Mouse (Mus musculus): ENCODE results near the gene Rbfox1. TPM values are rescaled to one million over a fixed set of nuclear protein-coding genes. Genes with fewer than 3 reads are reported as not detected.

Gene Rbfox1
- polyA plus RNA-seq, 1 experiment: not detected

GRCm38 (mm10) chr16:6031280-6031679 is 146.1 kb downstream of the Rbfox1 start:
- no peak for TF ChIP-seq CTCF (IDR thresholded peaks at IDR 0.05; ENCODE audit: low read depth, low read length)
- no peak for TF ChIP-seq POLR2A (IDR thresholded peaks at IDR 0.05; ENCODE audit: borderline replicate concordance, low read depth, low read length)
- Histone ChIP-seq H3K27ac (ENCODE audit: insufficient read depth, low read depth, low read length) (no peak overlapping the region), H3K4me3 (ENCODE audit: insufficient read depth, low read length) (no peak overlapping the region), H3K4me1 (ENCODE audit: control insufficient read depth, insufficient read depth, low read length) (no peaks in the 10 kb centered on the region)

GRCm38 (mm10) chr16:6032563-6032962 is 147.4 kb downstream of the Rbfox1 start:
- Histone ChIP-seq H3K4me1 (ENCODE audit: control insufficient read depth, insufficient read depth, low read length) (no peaks in the 10 kb centered on the region), H3K4me3 (ENCODE audit: insufficient read depth, low read length) (no peak overlapping the region), H3K27ac (ENCODE audit: insufficient read depth, low read depth, low read length) (no peak overlapping the region)
- TF ChIP-seq POLR2A (IDR thresholded peaks at IDR 0.05; ENCODE audit: borderline replicate concordance, low read depth, low read length): no peak
- no peak for TF ChIP-seq CTCF (IDR thresholded peaks at IDR 0.05; ENCODE audit: low read depth, low read length)

- H3K4me3 ChIP-seq (ENCODE audit: insufficient read depth, low read length): no peak overlapping the region
- H3K27ac ChIP-seq (ENCODE audit: insufficient read depth, low read depth, low read length): no peak overlapping the region
- H3K4me1 ChIP-seq (ENCODE audit: control insufficient read depth, insufficient read depth, low read length): no peaks in the 10 kb centered on the region
- TF ChIP-seq CTCF (IDR thresholded peaks at IDR 0.05; ENCODE audit: low read depth, low read length): no peak
- TF ChIP-seq POLR2A (IDR thresholded peaks at IDR 0.05; ENCODE audit: borderline replicate concordance, low read depth, low read length): no peak
Observed at GRCm38 (mm10) chr16:6034876-6035275, 149.7 kb downstream of the Rbfox1 start.

GRCm38 (mm10) chr16:6037009-6037408 is 151.9 kb downstream of the Rbfox1 start:
- no peaks in the 10 kb centered on the region for H3K4me1 ChIP-seq (ENCODE audit: control insufficient read depth, insufficient read depth, low read length)
- TF ChIP-seq POLR2A (IDR thresholded peaks at IDR 0.05; ENCODE audit: borderline replicate concordance, low read depth, low read length) (no peak), CTCF (IDR thresholded peaks at IDR 0.05; ENCODE audit: low read depth, low read length) (no peak)
- no peak overlapping the region for H3K27ac ChIP-seq (ENCODE audit: insufficient read depth, low read depth, low read length)
- no peak overlapping the region for H3K4me3 ChIP-seq (ENCODE audit: insufficient read depth, low read length)

GRCm38 (mm10) chr16:6042766-6043165 is 157.6 kb downstream of the Rbfox1 start:
- no peak for TF ChIP-seq CTCF (IDR thresholded peaks at IDR 0.05; ENCODE audit: low read depth, low read length)
- no peak for TF ChIP-seq POLR2A (IDR thresholded peaks at IDR 0.05; ENCODE audit: borderline replicate concordance, low read depth, low read length)
- no peak overlapping the region for H3K4me3 ChIP-seq (ENCODE audit: insufficient read depth, low read length)
- H3K27ac ChIP-seq (ENCODE audit: insufficient read depth, low read depth, low read length): no peak overlapping the region
- no peaks in the 10 kb centered on the region for H3K4me1 ChIP-seq (ENCODE audit: control insufficient read depth, insufficient read depth, low read length)

GRCm38 (mm10) chr16:6048601-6049000 is 163.4 kb downstream of the Rbfox1 start:
- TF ChIP-seq CTCF (IDR thresholded peaks at IDR 0.05; ENCODE audit: low read depth, low read length): no peak
- no peak for TF ChIP-seq POLR2A (IDR thresholded peaks at IDR 0.05; ENCODE audit: borderline replicate concordance, low read depth, low read length)
- no peak overlapping the region for H3K27ac ChIP-seq (ENCODE audit: insufficient read depth, low read depth, low read length)
- H3K4me1 ChIP-seq (ENCODE audit: control insufficient read depth, insufficient read depth, low read length): no peaks in the 10 kb centered on the region
- H3K4me3 ChIP-seq (ENCODE audit: insufficient read depth, low read length): no peak overlapping the region

- Histone ChIP-seq H3K27ac (ENCODE audit: insufficient read depth, low read depth, low read length) (no peak overlapping the region), H3K4me3 (ENCODE audit: insufficient read depth, low read length) (no peak overlapping the region), H3K4me1 (ENCODE audit: control insufficient read depth, insufficient read depth, low read length) (no peaks in the 10 kb centered on the region)
- no peak for TF ChIP-seq POLR2A (IDR thresholded peaks at IDR 0.05; ENCODE audit: borderline replicate concordance, low read depth, low read length)
- no peak for TF ChIP-seq CTCF (IDR thresholded peaks at IDR 0.05; ENCODE audit: low read depth, low read length)
Observed at GRCm38 (mm10) chr16:6062495-6062894, 177.3 kb downstream of the Rbfox1 start.

GRCm38 (mm10) chr16:6065481-6065880 is 180.3 kb downstream of the Rbfox1 start:
- TF ChIP-seq POLR2A (IDR thresholded peaks at IDR 0.05; ENCODE audit: borderline replicate concordance, low read depth, low read length): no peak
- no peaks in the 10 kb centered on the region for H3K4me1 ChIP-seq (ENCODE audit: control insufficient read depth, insufficient read depth, low read length)
- no peak overlapping the region for H3K27ac ChIP-seq (ENCODE audit: insufficient read depth, low read depth, low read length)
- no peak overlapping the region for H3K4me3 ChIP-seq (ENCODE audit: insufficient read depth, low read length)

GRCm38 (mm10) chr16:6075442-6076050 is 190.4 kb downstream of the Rbfox1 start:
- H3K27ac ChIP-seq (ENCODE audit: insufficient read depth, low read depth, low read length): no peak overlapping the region
- no peak for TF ChIP-seq CTCF (IDR thresholded peaks at IDR 0.05; ENCODE audit: low read depth, low read length)
- no peak for TF ChIP-seq POLR2A (IDR thresholded peaks at IDR 0.05; ENCODE audit: borderline replicate concordance, low read depth, low read length)
- H3K4me1 ChIP-seq (ENCODE audit: control insufficient read depth, insufficient read depth, low read length): no peaks in the 10 kb centered on the region
- no peak overlapping the region for H3K4me3 ChIP-seq (ENCODE audit: insufficient read depth, low read length)

- H3K4me1 ChIP-seq (ENCODE audit: control insufficient read depth, insufficient read depth, low read length): no peaks in the 10 kb centered on the region
- no peak overlapping the region for H3K4me3 ChIP-seq (ENCODE audit: insufficient read depth, low read length)
- H3K27ac ChIP-seq (ENCODE audit: insufficient read depth, low read depth, low read length): no peak overlapping the region
- TF ChIP-seq CTCF (IDR thresholded peaks at IDR 0.05; ENCODE audit: low read depth, low read length): no peak
- no peak for TF ChIP-seq POLR2A (IDR thresholded peaks at IDR 0.05; ENCODE audit: borderline replicate concordance, low read depth, low read length)
Observed at GRCm38 (mm10) chr16:6079017-6079416, 193.9 kb downstream of the Rbfox1 start.

Measured in bone marrow macrophage, adult 2 months (primary cell).